Mouse (Mus musculus): ENCODE measurements around the gene Dapk2. TPM values are rescaled to one million over a fixed set of nuclear protein-coding genes. Genes with fewer than 3 reads are reported as not detected.

The Dapk2 gene
- total RNA-seq, 4 experiments from 2014 or later, result 6.2 to 9.0 (median 8.1) TPM

Other genes with a start within 250 kb of the Dapk2 start
- 10 to 100 TPM; 46.5 to 53.5 (median 48.1) TPM for gene Trip4, start 249.4 kb upstream of the Dapk2 start, total RNA-seq (2022)
- gene Csnk1g1, start 249.3 kb upstream of the Dapk2 start, total RNA-seq (2022), result 10 to 100 TPM; 17.0 to 32.9 (median 26.0) TPM
- gene Ppib, start 98.0 kb upstream of the Dapk2 start, total RNA-seq (2022), result 100 to 1,000 TPM; 295 to 314 (median 303) TPM
- gene Snx22, start 88.5 kb upstream of the Dapk2 start, total RNA-seq (2022), result 1 to 10 TPM in 1 of 4 experiments, under 1 TPM in 3; 0.09 to 1.1 (median 0.60) TPM
- 100 to 1,000 TPM; 116 to 172 (median 143) TPM for gene Snx1, start 31.6 kb upstream of the Dapk2 start, total RNA-seq (2022)
- 10 to 100 TPM; 63.2 to 79.3 (median 71.1) TPM for gene Ciao2a, start 31.6 kb upstream of the Dapk2 start, total RNA-seq (2022)
- gene Herc1, start 192.2 kb downstream of the Dapk2 start, total RNA-seq (2022), result 10 to 100 TPM; 41.9 to 78.0 (median 53.1) TPM

Data from adrenal gland, adult 8-10 months (tissue).